Mouse (Mus musculus): Measurements from ENCODE around the gene Atxn7l1. TPM values are rescaled to one million over a fixed set of nuclear protein-coding genes. Genes with fewer than 3 reads are reported as not detected.

Atxn7l1 gene
- polyA plus RNA-seq, 1 experiment from 2014 or later, result 14.4 TPM

GRCm38 (mm10) chr12:33130401-33130800 is 17.1 kb upstream of the Atxn7l1 start:
- Histone ChIP-seq H3K4me1 (ENCODE audit: insufficient read depth) (no peaks in the 10 kb centered on the region), H3K9me3 (ENCODE audit: low read depth, low read length) (no peaks in the 10 kb centered on the region), H3K9ac (no peak overlapping the region), H3K4me3 (ENCODE audit: low read depth, low read length) (no peak overlapping the region), H3K27ac (ENCODE audit: low read depth) (no peak overlapping the region), H3K4me2 (no peak overlapping the region), H3K27me3 (ENCODE audit: insufficient read depth, low read length) (no peaks in the 10 kb centered on the region), H3K36me3 (ENCODE audit: insufficient read depth) (no peaks in the 10 kb centered on the region)
- DNase-seq, result no peak
- WGBS, result 40% methylated on average over 8 of the region's 8 CpGs
- TF ChIP-seq CTCF (IDR thresholded peaks at IDR 0.05; ENCODE audit: low read depth), result no peak
- no peak for ATAC-seq (ENCODE audit: insufficient read depth)

GRCm38 (mm10) chr12:33131796-33132195 is 15.7 kb upstream of the Atxn7l1 start:
- no peaks in the 10 kb centered on the region for H3K4me1 ChIP-seq (ENCODE audit: insufficient read depth)
- DNase-seq (no peak), ATAC-seq (ENCODE audit: insufficient read depth) (no peak)
- no peak for TF ChIP-seq CTCF (IDR thresholded peaks at IDR 0.05; ENCODE audit: low read depth)
- WGBS, result 55% methylated on average over 7 of the region's 7 CpGs
- H3K27me3 ChIP-seq (ENCODE audit: insufficient read depth, low read length), result no peaks in the 10 kb centered on the region
- no peaks in the 10 kb centered on the region for H3K9me3 ChIP-seq (ENCODE audit: low read depth, low read length)
- H3K9ac ChIP-seq, result no peak overlapping the region
- no peak overlapping the region for H3K27ac ChIP-seq (ENCODE audit: low read depth)
- H3K4me2 ChIP-seq, result no peak overlapping the region
- no peak overlapping the region for H3K4me3 ChIP-seq (ENCODE audit: low read depth, low read length)
- H3K36me3 ChIP-seq (ENCODE audit: insufficient read depth), result no peaks in the 10 kb centered on the region

- Histone ChIP-seq H3K9ac (no peak overlapping the region), H3K27ac (ENCODE audit: low read depth) (no peak overlapping the region), H3K36me3 (ENCODE audit: insufficient read depth) (no peaks in the 10 kb centered on the region), H3K27me3 (ENCODE audit: insufficient read depth, low read length) (no peaks in the 10 kb centered on the region), H3K4me2 (no peak overlapping the region), H3K9me3 (ENCODE audit: low read depth, low read length) (no peaks in the 10 kb centered on the region), H3K4me3 (ENCODE audit: low read depth, low read length) (no peak overlapping the region), H3K4me1 (ENCODE audit: insufficient read depth) (no peaks in the 10 kb centered on the region)
- ATAC-seq (ENCODE audit: insufficient read depth), result no peak
- whole genome bisulfite sequencing, result 81% methylated on average over 1 of the region's 1 CpGs
- TF ChIP-seq CTCF (IDR thresholded peaks at IDR 0.05; ENCODE audit: low read depth), result no peak
- DNase-seq, result no peak
Observed at GRCm38 (mm10) chr12:33137857-33138256, 9.6 kb upstream of the Atxn7l1 start.

GRCm38 (mm10) chr12:33139083-33139482 is 8.4 kb upstream of the Atxn7l1 start:
- no peak for TF ChIP-seq CTCF (IDR thresholded peaks at IDR 0.05; ENCODE audit: low read depth)
- no peak overlapping the region for H3K4me3 ChIP-seq (ENCODE audit: low read depth, low read length)
- no peak for DNase-seq
- H3K9ac ChIP-seq, result no peak overlapping the region
- no peak for ATAC-seq (ENCODE audit: insufficient read depth)
- no peak overlapping the region for H3K27ac ChIP-seq (ENCODE audit: low read depth)
- H3K9me3 ChIP-seq (ENCODE audit: low read depth, low read length), result no peaks in the 10 kb centered on the region
- H3K4me1 ChIP-seq (ENCODE audit: insufficient read depth), result no peaks in the 10 kb centered on the region
- H3K4me2 ChIP-seq, result no peak overlapping the region
- no peaks in the 10 kb centered on the region for H3K27me3 ChIP-seq (ENCODE audit: insufficient read depth, low read length)
- H3K36me3 ChIP-seq (ENCODE audit: insufficient read depth), result no peaks in the 10 kb centered on the region
- whole genome bisulfite sequencing, result 51% methylated on average over 3 of the region's 3 CpGs

GRCm38 (mm10) chr12:33144456-33144855 is 3.0 kb upstream of the Atxn7l1 start:
- peak; percentile 65 for DNase-seq

GRCm38 (mm10) chr12:33146622-33147433 is 665 bp upstream of the Atxn7l1 start:
- peak overlapping the region; percentile 92 for H3K9ac ChIP-seq
- no peaks in the 10 kb centered on the region for H3K9me3 ChIP-seq (ENCODE audit: low read depth, low read length)
- WGBS, result 5% methylated on average over 29 of the region's 29 CpGs
- peak overlapping the region; percentile 78 for H3K4me3 ChIP-seq (ENCODE audit: low read depth, low read length)
- peaks cover 13% of the 10 kb centered on the region; the same call in 1 of the 2 replicates for H3K4me1 ChIP-seq (ENCODE audit: insufficient read depth)
- no peaks in the 10 kb centered on the region for H3K36me3 ChIP-seq (ENCODE audit: insufficient read depth)
- ATAC-seq (ENCODE audit: insufficient read depth), result peak; percentile 72
- peak overlapping the region; percentile 96 for H3K4me2 ChIP-seq
- no peak for TF ChIP-seq CTCF (IDR thresholded peaks at IDR 0.05; ENCODE audit: low read depth)
- H3K27ac ChIP-seq (ENCODE audit: low read depth), result no peak overlapping the region
- 0 out of 2 replicates have a peak, but pooled peaks cover 6% of the 10 kb centered on the region for H3K27me3 ChIP-seq (ENCODE audit: insufficient read depth, low read length)
- DNase-seq, result peak; percentile 68

More at GRCm38 (mm10) chr12:33144456-33144855, 3.0 kb upstream of the Atxn7l1 start:
- Histone ChIP-seq H3K9me3 (ENCODE audit: low read depth, low read length) (no peaks in the 10 kb centered on the region), H3K4me2 (no peak overlapping the region), H3K4me1 (ENCODE audit: insufficient read depth) (peaks cover 13% of the 10 kb centered on the region; the same call in 1 of the 2 replicates), H3K27ac (ENCODE audit: low read depth) (no peak overlapping the region), H3K4me3 (ENCODE audit: low read depth, low read length) (no peak overlapping the region), H3K9ac (no peak overlapping the region), H3K27me3 (ENCODE audit: insufficient read depth, low read length) (0 out of 2 replicates have a peak, but pooled peaks cover 6% of the 10 kb centered on the region), H3K36me3 (ENCODE audit: insufficient read depth) (no peaks in the 10 kb centered on the region)
- 54% methylated on average over 8 of the region's 8 CpGs for WGBS
- no peak for TF ChIP-seq CTCF (IDR thresholded peaks at IDR 0.05; ENCODE audit: low read depth)
- ATAC-seq (ENCODE audit: insufficient read depth), result no peak

- ATAC-seq (ENCODE audit: insufficient read depth), result no peak
- H3K4me3 ChIP-seq (ENCODE audit: low read depth, low read length), result no peak overlapping the region
- H3K9me3 ChIP-seq (ENCODE audit: low read depth, low read length), result no peaks in the 10 kb centered on the region
- H3K4me1 ChIP-seq (ENCODE audit: insufficient read depth), result peaks cover 13% of the 10 kb centered on the region; the same call in 1 of the 2 replicates
- H3K4me2 ChIP-seq, result no peak overlapping the region
- 0 out of 2 replicates have a peak, but pooled peaks cover 6% of the 10 kb centered on the region for H3K27me3 ChIP-seq (ENCODE audit: insufficient read depth, low read length)
- H3K36me3 ChIP-seq (ENCODE audit: insufficient read depth), result no peaks in the 10 kb centered on the region
- DNase-seq, result no peak
- TF ChIP-seq CTCF (IDR thresholded peaks at IDR 0.05; ENCODE audit: low read depth), result no peak
- no peak overlapping the region for H3K27ac ChIP-seq (ENCODE audit: low read depth)
- 91% methylated on average over 16 of the region's 16 CpGs for WGBS
- no peak overlapping the region for H3K9ac ChIP-seq
Observed at GRCm38 (mm10) chr12:33149544-33150190, 2.2 kb downstream of the Atxn7l1 start.

Data from lung, embryonic 14.5 days (tissue).